In genomic region chrX:57171269-57171668, GRCm38 (mm10) we compare ENCODE assay signal across 40 mouse cellular contexts. TPM values are rescaled to one million over a fixed set of nuclear protein-coding genes. Genes with fewer than 3 reads are reported as not detected.
"Had no signal": no experiment of that assay in that cellular context is flagged by ENCODE, and none has a peak within 500 bp of the region (broad histone marks: within the 10 kb centered on the region; RNA-seq: fewer than 3 reads in every experiment).

No protein-coding gene starts in this region.

- H3K27me3 ChIP-seq: heart, embryonic 13.5 days; heart, embryonic 15.5 days; hindbrain, embryonic 13.5 days; hindbrain, embryonic 15.5 days; kidney, embryonic 15.5 days; limb, embryonic 12.5 days had no signal

- H3K4me3 ChIP-seq: heart, adult 2 months; heart, embryonic 13.5 days; heart, embryonic 15.5 days; hindbrain, embryonic 13.5 days; hindbrain, embryonic 15.5 days; kidney, embryonic 15.5 days; limb, embryonic 10.5 days; limb, embryonic 12.5 days had no signal

- H3K27ac ChIP-seq: heart, adult 2 months; heart, embryonic 13.5 days; heart, embryonic 15.5 days; hindbrain, embryonic 13.5 days; hindbrain, embryonic 15.5 days; hindbrain, postnatal 0 days; kidney, embryonic 15.5 days; kidney, postnatal 0 days; limb, embryonic 10.5 days; limb, embryonic 12.5 days had no signal

- ATAC-seq: hindbrain, postnatal 0 days; intestine, embryonic 16.5 days had no signal

- H3K4me1 ChIP-seq: heart, embryonic 13.5 days; heart, embryonic 15.5 days; hindbrain, embryonic 13.5 days; hindbrain, embryonic 15.5 days; kidney, embryonic 15.5 days; limb, embryonic 10.5 days; limb, embryonic 12.5 days had no signal

- H3K9me3 ChIP-seq: heart, embryonic 13.5 days; heart, embryonic 15.5 days; hindbrain, embryonic 13.5 days; hindbrain, embryonic 15.5 days; kidney, embryonic 15.5 days; limb, embryonic 10.5 days; limb, embryonic 12.5 days had no signal

- DNase-seq: gastrocnemius, postnatal 14 days; gastrocnemius, postnatal 36 days; heart, adult 11 months; heart, adult 2 months; heart, postnatal 14 days; heart, postnatal 36 days; kidney, adult 11 months; kidney, adult 2 months; kidney, adult 9 months; kidney, postnatal 14 days; kidney, postnatal 36 days; layer of hippocampus, adult 9-11 months; layer of hippocampus, postnatal 36 days; liver had no signal

- H3K9ac ChIP-seq: heart, embryonic 13.5 days; heart, embryonic 15.5 days; hindbrain, embryonic 13.5 days; hindbrain, embryonic 15.5 days; kidney, embryonic 15.5 days; limb, embryonic 12.5 days had no signal

- H3K36me3 ChIP-seq: heart, embryonic 13.5 days; heart, embryonic 15.5 days; hindbrain, embryonic 13.5 days; hindbrain, embryonic 15.5 days; kidney, embryonic 15.5 days; limb, embryonic 10.5 days; limb, embryonic 12.5 days had no signal

- H3K4me2 ChIP-seq: heart, embryonic 11.5 days; heart, embryonic 13.5 days; heart, embryonic 15.5 days; hindbrain, embryonic 13.5 days; hindbrain, embryonic 15.5 days; kidney, embryonic 15.5 days; limb, embryonic 12.5 days had no signal

RNA-seq across cellular contexts. Expression of gene Cd40lg, which starts 40.7 kb away (rescaled TPM):
- total RNA-seq: gastrocnemius, adult 18-20 months; gastrocnemius, adult 8-10 months; gastrocnemius, postnatal 14 days; gastrocnemius, postnatal 36 days; heart, adult 2 months; heart, postnatal 36 days; hematopoietic stem cell, adult 5-6 weeks; hindbrain, postnatal 0 days; layer of hippocampus, adult 18-20 months; layer of hippocampus, adult 8-10 months; layer of hippocampus, postnatal 14 days; layer of hippocampus, postnatal 36 days; left cerebral cortex, adult 18-20 months; left cerebral cortex, adult 8-10 months; left cerebral cortex, postnatal 14 days; left cerebral cortex, postnatal 36 days had no signal
- polyA plus RNA-seq: gonadal fat pad, adult 2 months; heart, embryonic 11.5 days; heart, embryonic 13.5 days; heart, embryonic 15.5 days; heart, postnatal 0 days; hindbrain, embryonic 11.5 days; hindbrain, embryonic 13.5 days; hindbrain, embryonic 15.5 days; hindbrain, postnatal 0 days; intestine, embryonic 14.5 days; intestine, embryonic 16.5 days; kidney, embryonic 15.5 days; kidney, postnatal 0 days; limb, embryonic 10.5 days; limb, embryonic 12.5 days; limb, embryonic 14.5 days had no signal
